Mouse (Mus musculus): ENCODE measurements around the gene AI481877.
"Not testable (repeated sequence)": the region's sequence is repeated elsewhere in the genome, so short reads cannot be mapped to it uniquely, and the experiment has no call there.

AI481877 gene

GRCm38 (mm10) chr4:59138507-59139033 lies at the start of gene AI481877:
TSS of gene AI481877 (minus strand) at chr4:59138983.
- not testable (repeated sequence) for DNase-seq (ENCODE audit: low read depth)

- no peak for DNase-seq (ENCODE audit: low read depth)
These were observed 49.7 kb upstream of the AI481877 start for GRCm38 (mm10) chr4:59188474-59188801.

GRCm38 (mm10) chr4:59187289-59187688 lies 48.5 kb upstream of the AI481877 start:
- DNase-seq (ENCODE audit: low read depth), result peak; percentile 80

GRCm38 (mm10) chr4:59185671-59186070 lies 46.9 kb upstream of the AI481877 start:
- DNase-seq (ENCODE audit: low read depth), result no peak

- DNase-seq (ENCODE audit: low read depth), result no peak
These were observed 42.8 kb upstream of the AI481877 start for GRCm38 (mm10) chr4:59181320-59182271.

DNA sequence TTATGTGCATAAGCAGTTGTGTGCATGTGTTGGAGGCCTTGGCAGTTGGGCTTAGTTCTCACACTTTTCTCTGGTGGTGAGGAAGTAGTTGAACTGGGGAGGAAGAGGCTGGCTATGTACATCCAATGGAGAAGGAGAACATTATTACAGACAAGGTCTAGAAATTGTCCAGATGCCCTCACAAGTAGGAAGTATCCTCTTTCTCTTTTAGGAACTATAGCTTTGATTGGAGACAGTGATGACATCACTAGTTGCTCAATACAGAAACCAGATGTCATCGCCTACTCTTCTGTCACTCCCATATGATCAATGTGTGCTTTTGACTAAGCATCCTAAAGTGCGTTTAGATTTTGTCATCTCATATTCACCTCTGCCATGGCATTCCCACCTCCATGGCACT lies 38.8 kb upstream of the AI481877 start:
- DNase-seq (ENCODE audit: low read depth), result no peak

- no peak for DNase-seq (ENCODE audit: low read depth)
These were observed 37.1 kb upstream of the AI481877 start for GRCm38 (mm10) chr4:59175929-59176328.

DNA sequence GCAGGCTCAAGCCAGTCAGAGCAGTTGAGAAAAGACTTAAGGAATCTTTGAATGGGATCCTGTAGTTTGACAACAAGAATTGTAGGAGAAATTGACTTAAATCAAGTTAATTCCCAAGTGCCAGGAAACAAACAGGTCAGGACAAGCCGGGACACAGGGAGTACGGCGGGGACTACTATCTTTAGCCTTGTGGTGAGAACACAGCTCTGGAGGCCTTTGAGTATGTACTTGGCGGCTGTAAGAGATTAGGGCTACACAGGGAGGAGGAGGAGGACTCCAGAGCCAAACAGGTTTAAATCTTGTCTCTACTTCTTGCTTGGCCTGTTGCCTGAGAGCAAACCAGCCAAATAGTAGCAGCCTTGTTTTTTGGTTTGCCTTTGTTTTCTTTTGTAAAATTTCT lies 36.2 kb upstream of the AI481877 start:
- DNase-seq (ENCODE audit: low read depth), result no peak

DNA sequence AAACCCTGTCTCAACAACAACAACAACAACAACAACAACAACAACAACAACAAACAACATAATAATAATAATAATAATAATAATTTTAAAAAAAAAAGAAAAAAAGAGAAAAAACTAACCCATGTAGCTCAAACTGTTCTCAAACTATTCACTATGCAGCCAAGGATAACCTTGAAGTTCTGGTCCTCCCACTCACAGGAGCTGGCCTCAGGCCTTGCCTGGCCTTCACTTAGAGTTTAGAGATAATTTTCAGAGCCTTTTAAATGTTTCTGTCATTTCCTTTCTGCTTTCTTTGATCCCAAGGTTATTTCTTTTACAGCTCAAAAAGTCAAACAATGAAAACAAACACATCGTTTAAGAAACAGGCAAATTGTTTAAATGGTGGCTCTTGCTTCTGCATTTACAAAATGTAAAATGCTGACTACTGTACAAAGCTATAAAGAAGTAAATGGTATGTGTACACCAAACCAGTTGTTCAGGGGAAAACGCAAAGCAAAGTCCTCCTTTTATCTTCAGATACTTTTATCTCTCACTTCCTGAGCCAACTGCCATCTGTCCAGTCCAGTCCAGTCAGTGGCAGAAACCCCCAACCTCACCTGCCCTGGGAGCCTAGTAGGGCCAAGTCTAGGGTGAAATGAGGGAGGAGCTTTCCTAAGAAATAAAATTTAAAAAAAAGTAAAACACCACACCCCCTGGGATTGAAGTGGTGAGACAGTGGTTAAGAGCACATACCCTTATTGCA lies 34.6 kb upstream of the AI481877 start:
- DNase-seq (ENCODE audit: low read depth), result no peak

DNA sequence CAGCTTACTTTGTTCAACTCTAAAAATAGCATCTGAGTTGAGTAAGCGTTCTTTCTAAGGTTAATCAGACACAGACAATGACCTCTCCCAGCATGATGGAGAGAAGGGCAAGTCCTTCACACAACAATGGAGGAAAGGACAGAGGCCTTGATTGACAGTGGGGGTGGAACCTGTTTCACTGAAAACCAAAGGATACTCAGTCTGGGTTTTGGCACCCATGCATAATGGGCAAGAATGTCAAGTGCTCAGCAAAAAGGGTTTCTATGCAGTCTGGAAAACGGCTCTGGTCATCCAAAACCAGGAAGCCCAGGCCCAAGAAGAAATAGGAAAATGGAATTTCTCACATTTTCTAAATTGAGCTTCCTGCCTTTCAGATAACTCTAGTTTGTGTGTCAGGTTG lies 33.8 kb upstream of the AI481877 start:
- DNase-seq (ENCODE audit: low read depth), result no peak

GRCm38 (mm10) chr4:59169981-59170380 lies 31.2 kb upstream of the AI481877 start:
- peak; percentile 55 for DNase-seq (ENCODE audit: low read depth)

GRCm38 (mm10) chr4:59167251-59167847 lies 28.6 kb upstream of the AI481877 start:
- DNase-seq (ENCODE audit: low read depth), result peak; percentile 80

GRCm38 (mm10) chr4:59164034-59164433 lies 25.3 kb upstream of the AI481877 start:
- no peak for DNase-seq (ENCODE audit: low read depth)

DNA sequence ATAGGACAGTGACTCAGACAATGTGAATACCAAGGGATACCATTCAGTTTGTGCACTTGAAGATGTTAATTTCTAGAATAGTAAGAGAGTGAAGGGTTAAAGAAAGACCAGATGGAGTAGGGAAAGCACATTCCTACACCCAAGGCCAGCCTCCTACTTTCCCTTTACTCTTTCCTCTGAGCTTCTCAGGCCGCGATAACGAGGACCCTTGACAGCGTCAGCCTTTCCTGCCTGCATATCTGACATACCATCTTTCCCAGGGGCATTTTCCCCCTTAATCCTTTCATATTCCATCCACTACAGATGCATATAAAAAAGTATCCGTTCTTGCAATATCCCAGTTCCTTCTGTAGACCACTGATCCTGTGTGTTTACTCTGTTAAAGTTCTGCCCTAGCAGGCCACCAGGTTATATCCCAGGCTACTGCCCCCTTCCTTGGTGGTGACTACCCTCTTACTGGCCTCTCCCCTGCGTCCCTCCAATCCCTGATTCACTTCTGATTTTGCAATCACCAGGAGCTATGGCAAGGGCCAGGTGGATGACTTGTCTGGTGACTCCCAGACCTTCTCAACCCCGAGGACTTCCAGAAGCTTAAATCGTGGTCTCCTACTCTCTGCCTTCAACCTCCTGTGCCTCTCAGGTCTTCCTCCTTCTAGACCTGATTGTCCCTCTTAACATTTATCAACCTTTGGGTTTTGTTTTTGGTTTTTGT lies 22.3 kb upstream of the AI481877 start:
- DNase-seq (ENCODE audit: low read depth), result no peak

- no peak for DNase-seq (ENCODE audit: low read depth)
These were observed 21.5 kb upstream of the AI481877 start for GRCm38 (mm10) chr4:59160289-59160688.

GRCm38 (mm10) chr4:59157654-59158053 lies 18.9 kb upstream of the AI481877 start:
- no peak for DNase-seq (ENCODE audit: low read depth)

GRCm38 (mm10) chr4:59156897-59157592 lies 18.3 kb upstream of the AI481877 start:
- peak; percentile 53 for DNase-seq (ENCODE audit: low read depth)

GRCm38 (mm10) chr4:59151953-59152352 lies 13.2 kb upstream of the AI481877 start:
- DNase-seq (ENCODE audit: low read depth), result no peak

GRCm38 (mm10) chr4:59150907-59151306 lies 12.1 kb upstream of the AI481877 start:
- DNase-seq (ENCODE audit: low read depth), result no peak

- no peak for DNase-seq (ENCODE audit: low read depth)
These were observed 10.3 kb upstream of the AI481877 start for GRCm38 (mm10) chr4:59149043-59149442.

- DNase-seq (ENCODE audit: low read depth), result no peak
These were observed 9.8 kb downstream of the AI481877 start for GRCm38 (mm10) chr4:59128935-59129334.

All from naive thymus-derived CD4-positive, alpha-beta T cell, adult 2 months (primary cell).